Mouse (Mus musculus) regulatory T cell (primary cell): Measurements from ENCODE around the gene Il17rd.

Source experiments
- in situ Hi-C: fragments of 300-600 bp; cut with MboI, MseI; formaldehyde crosslinking; loops from one replicate; pipeline ENCODE4 v1.15.1; 2025; ENCODE audit warnings: high pct_unique_total_duplicates

Il17rd gene

GRCm38 (mm10) chr14:27145171-27146045 is 106.7 kb downstream of the Il17rd start:
- in situ Hi-C loops = no loop called here

GRCm38 (mm10) chr14:27147726-27148125 is 109.0 kb downstream of the Il17rd start:
- in situ Hi-C loops = no loop called here

- in situ Hi-C loops = no loop called here
Observed at GRCm38 (mm10) chr14:27149401-27149800, 110.7 kb downstream of the Il17rd start.

GRCm38 (mm10) chr14:27150011-27150640 is 111.4 kb downstream of the Il17rd start:
- in situ Hi-C loops = loop anchor here (25.0 kb wide), 1 partner anchor 562 kb away; no protein-coding TSS in a partner anchor

GRCm38 (mm10) chr14:27151432-27151831 is 112.7 kb downstream of the Il17rd start:
- in situ Hi-C loops = loop anchor here (25.0 kb wide), 1 partner anchor 561 kb away; no protein-coding TSS in a partner anchor

GRCm38 (mm10) chr14:27155088-27155487 is 116.3 kb downstream of the Il17rd start:
- in situ Hi-C loops = loop anchor here (25.0 kb wide), 1 partner anchor 557 kb away; no protein-coding TSS in a partner anchor

- in situ Hi-C loops = loop anchor here (25.0 kb wide), 1 partner anchor 556 kb away; no protein-coding TSS in a partner anchor
Observed at GRCm38 (mm10) chr14:27156032-27156431, 117.3 kb downstream of the Il17rd start.
